Comparison of ENCODE assay signal across 27 mouse cellular contexts in genomic region chr1:157586556-157586955, GRCm38 (mm10).
A peak's percentile ranks its signal among the peaks of the same experiment; 100 is the strongest.
DNase-seq lines count a peak whose midpoint lies in the region; ATAC-seq and TF ChIP-seq lines count a peak whose summit lies in the region.
"Had no signal": no experiment of that assay in that cellular context is flagged by ENCODE, and none has a peak within 500 bp of the region (broad histone marks: within the 10 kb centered on the region; RNA-seq: fewer than 3 reads in every experiment).

No protein-coding gene starts in this region.

- no peaks in the 10 kb centered on the region for H3K9me3 ChIP-seq in limb, embryonic 14.5 days (ENCODE audit: control insufficient read depth, low read length)
- no peaks in the 10 kb centered on the region for H3K9me3 ChIP-seq in limb, embryonic 10.5 days (replicated peaks)
- no peaks in the 10 kb centered on the region for H3K9me3 ChIP-seq in liver, postnatal 0 days (ENCODE audit: low read length)
- H3K9me3 ChIP-seq: forebrain, embryonic 10.5 days; heart, embryonic 15.5 days; hindbrain, embryonic 15.5 days; intestine, embryonic 15.5 days; limb, embryonic 12.5 days; liver, embryonic 12.5 days; neural tube, embryonic 12.5 days had no signal

- H3K4me1 ChIP-seq in limb, embryonic 14.5 days (ENCODE audit: control insufficient read depth, insufficient read depth, low read length), result no peaks in the 10 kb centered on the region
- H3K4me1 ChIP-seq in limb, embryonic 10.5 days, result no peaks in the 10 kb centered on the region
- H3K4me1 ChIP-seq in liver, postnatal 0 days (ENCODE audit: insufficient read depth), result no peaks in the 10 kb centered on the region
- H3K4me1 ChIP-seq: forebrain, embryonic 10.5 days; heart, embryonic 15.5 days; hindbrain, embryonic 15.5 days; intestine, embryonic 15.5 days; limb, embryonic 12.5 days; liver, embryonic 12.5 days; megakaryocyte, embryonic 14.5 days; neural tube, embryonic 12.5 days had no signal

- no peaks in the 10 kb centered on the region for H3K27me3 ChIP-seq in limb, embryonic 14.5 days (ENCODE audit: control insufficient read depth, insufficient read depth, low read length)
- H3K27me3 ChIP-seq in limb, embryonic 10.5 days (ENCODE audit: low read depth, poor library complexity, severe bottlenecking), result no peaks in the 10 kb centered on the region
- no peaks in the 10 kb centered on the region for H3K27me3 ChIP-seq in liver, postnatal 0 days (ENCODE audit: insufficient read depth, low read length)
- H3K27me3 ChIP-seq: CH12.LX; heart, embryonic 15.5 days; hindbrain, embryonic 15.5 days; intestine, embryonic 15.5 days; liver, embryonic 12.5 days; megakaryocyte, embryonic 14.5 days; neural tube, embryonic 12.5 days had no signal

- intact Hi-C loops in gastrocnemius, adult 2 months (cut with DNase I), result no loop called here

- TF ChIP-seq CTCF in gastrocnemius, adult 2 months (IDR thresholded peaks at IDR 0.05), result no peak
- TF ChIP-seq CTCF in liver, postnatal 0 days (IDR thresholded peaks at IDR 0.05; ENCODE audit: low read depth), result no peak

- H3K4me3 ChIP-seq in gastrocnemius, adult 2 months, result no peak overlapping the region
- no peak overlapping the region for H3K4me3 ChIP-seq in limb, embryonic 14.5 days (replicated peaks; ENCODE audit: low read length)
- H3K4me3 ChIP-seq in limb, embryonic 10.5 days, result no peak overlapping the region
- no peak overlapping the region for H3K4me3 ChIP-seq in liver, postnatal 0 days (ENCODE audit: low read depth, low read length)
- H3K4me3 ChIP-seq: forebrain, embryonic 10.5 days; heart, embryonic 15.5 days; hindbrain, embryonic 15.5 days; intestine, embryonic 15.5 days; limb, embryonic 12.5 days; liver, embryonic 12.5 days; megakaryocyte, embryonic 14.5 days; neural tube, embryonic 12.5 days had no signal

- no peak for ATAC-seq in limb, embryonic 14.5 days (ENCODE audit: low FRiP score, low read depth)
- no peak for ATAC-seq in liver, postnatal 0 days
- ATAC-seq: forebrain, embryonic 16.5 days; intestine, embryonic 15.5 days; liver, embryonic 12.5 days; Patski had no signal

- no peak overlapping the region for H3K9ac ChIP-seq in limb, embryonic 14.5 days (ENCODE audit: low read depth, low read length, severe bottlenecking)
- no peak overlapping the region for H3K9ac ChIP-seq in liver, postnatal 0 days (replicated peaks)
- H3K9ac ChIP-seq: heart, embryonic 15.5 days; hindbrain, embryonic 15.5 days; intestine, embryonic 15.5 days; limb, embryonic 12.5 days; liver, embryonic 12.5 days; neural tube, embryonic 12.5 days had no signal

- H3K27ac ChIP-seq in gastrocnemius, adult 2 months, result no peak overlapping the region
- H3K27ac ChIP-seq in limb, embryonic 14.5 days (replicated peaks; ENCODE audit: low read depth, low read length), result no peak overlapping the region
- H3K27ac ChIP-seq in limb, embryonic 10.5 days, result no peak overlapping the region
- no peak overlapping the region for H3K27ac ChIP-seq in liver, postnatal 0 days (ENCODE audit: low read depth)
- H3K27ac ChIP-seq: forebrain, embryonic 10.5 days; heart, embryonic 15.5 days; hindbrain, embryonic 15.5 days; intestine, embryonic 15.5 days; limb, embryonic 12.5 days; liver, embryonic 12.5 days; neural tube, embryonic 12.5 days had no signal

- H3K36me3 ChIP-seq in limb, embryonic 14.5 days (ENCODE audit: control insufficient read depth, insufficient read depth, low read length), result no peaks in the 10 kb centered on the region
- no peaks in the 10 kb centered on the region for H3K36me3 ChIP-seq in limb, embryonic 10.5 days
- H3K36me3 ChIP-seq in liver, postnatal 0 days (replicated peaks; ENCODE audit: insufficient read depth, low read length), result no peaks in the 10 kb centered on the region
- H3K36me3 ChIP-seq: forebrain, embryonic 10.5 days; G1E; heart, embryonic 15.5 days; hindbrain, embryonic 15.5 days; intestine, embryonic 15.5 days; limb, embryonic 12.5 days; liver, embryonic 12.5 days; neural tube, embryonic 12.5 days had no signal

- TF ChIP-seq POLR2A in limb, embryonic 14.5 days (IDR thresholded peaks at IDR 0.05; ENCODE audit: borderline replicate concordance, extremely low read depth, insufficient read depth, insufficient read length), result no peak

- peak; percentile 19 for DNase-seq in gastrocnemius, adult 2 months
- DNase-seq in gastrocnemius, postnatal 10 days, result no peak
- DNase-seq in kidney, adult 18-20 months, result peak; percentile 22
- no peak for DNase-seq in kidney, postnatal 4 days
- peak; percentile 45 for DNase-seq in limb, embryonic 14.5 days (ENCODE audit: low spot score)
- DNase-seq in limb, embryonic 10.5 days (ENCODE audit: low spot score), result no peak
- DNase-seq in kidney, postnatal 36 days, result peak; percentile 21 to 47
- no peak for DNase-seq in liver, postnatal 0 days
- DNase-seq: adrenal gland, adult 8-10 months; B cell, adult 2 months; cerebellum, adult 8-10 months; lung, adult 2 months; midbrain, embryonic 14.5 days; right cerebral cortex, postnatal 14 days; thymus, postnatal 14 days had no signal

- WGBS in limb, embryonic 14.5 days, result 58% methylated on average over 5 of the region's 5 CpGs
- 77% methylated on average over 5 of the region's 5 CpGs for WGBS in limb, embryonic 10.5 days
- WGBS in liver, postnatal 0 days (ENCODE audit: insufficient replicate concordance), result 70% methylated on average over 5 of the region's 5 CpGs

- H3K4me2 ChIP-seq in limb, embryonic 14.5 days (replicated peaks; ENCODE audit: low read depth, low read length, severe bottlenecking), result no peak overlapping the region
- no peak overlapping the region for H3K4me2 ChIP-seq in liver, postnatal 0 days (ENCODE audit: low read depth, low read length)
- H3K4me2 ChIP-seq: heart, embryonic 15.5 days; hindbrain, embryonic 15.5 days; intestine, embryonic 15.5 days; limb, embryonic 12.5 days; liver, embryonic 12.5 days; neural tube, embryonic 12.5 days had no signal

- no peak for TF ChIP-seq EP300 in liver, postnatal 0 days (IDR thresholded peaks at IDR 0.05; ENCODE audit: low read depth)

Comparison
In these comparisons a context has a peak if more than half of its experiments do, and no peak if none do; other contexts are left out.
1. DNase-seq: peak in gastrocnemius, adult 2 months (single experiment), kidney, adult 18-20 months (single experiment), limb, embryonic 14.5 days (single experiment) and kidney, postnatal 36 days (2 of 2); none in gastrocnemius, postnatal 10 days (single experiment), kidney, postnatal 4 days (0 of 2), limb, embryonic 10.5 days (single experiment) and liver, postnatal 0 days (single experiment).